Mouse (Mus musculus): ENCODE data around the gene Myl6. TPM values are rescaled to one million over a fixed set of nuclear protein-coding genes. Genes with fewer than 3 reads are reported as not detected.

Gene Myl6
- total and polyA plus RNA-seq, 3 experiments, result 366 to 560 (median 555) TPM

- Histone ChIP-seq H3K9me3 (replicated peaks; ENCODE audit: low read length) (peaks cover 2% of the 10 kb centered on the region), H3K36me3 (replicated peaks in 1 of 2; ENCODE audit: control insufficient read depth in 1 of 2, insufficient read depth in 1 of 2, low read length in 1 of 2) (peaks cover under 1 to 12% of the 10 kb centered on the region in 2 experiments), H3K4me1 (ENCODE audit: control insufficient read depth in 1 of 2, insufficient read depth in 2 of 2) (peaks cover 6 to 15% of the 10 kb centered on the region in 2 experiments), H3K27me3 (replicated peaks) (no peaks in the 10 kb centered on the region), H3K27ac (ENCODE audit: insufficient read depth, low read depth) (no peak overlapping the region), H3K4me3 (replicated peaks in 1 of 3; ENCODE audit: low read depth in 2 of 3, low read length in 2 of 3, poor library complexity in 1 of 3) (no peak overlapping the region), H3K9ac (ENCODE audit: insufficient read depth, low read depth) (no peak overlapping the region), H3K4me2 (ENCODE audit: insufficient read depth, low read depth, poor library complexity, severe bottlenecking) (no peak overlapping the region), H3K79me2 (replicated peaks; ENCODE audit: control insufficient read depth, extremely low read depth, insufficient read depth, poor library complexity, severe bottlenecking) (no peaks in the 10 kb centered on the region)
- DNase-seq (ENCODE audit: extremely low read depth), result no peak
- dilution Hi-C loops (cut with MboI; ENCODE audit: extremely low pct_ligation_motif_present, extremely low pct_unique_long_range_greater_than_20kb, low sequenced_read_pairs) (no loop called here), in situ Hi-C loops (cut with MboI; ENCODE audit: low pct_ligation_motif_present, low pct_unique_long_range_greater_than_20kb, low sequenced_read_pairs) (no loop called here)
- TF ChIP-seq ETS1 (conservative IDR thresholded peaks at IDR 0.05; ENCODE audit: low read depth, low read length) (no peak), CTCF (conservative IDR thresholded peaks at IDR 0.05 in 1 of 2, IDR thresholded peaks at IDR 0.05 in 1 of 2; ENCODE audit: low read depth in 2 of 2, low read length in 2 of 2) (no peak), ELF1 (IDR thresholded peaks at IDR 0.05; ENCODE audit: low read depth, low read length) (0 out of 2 replicates have a peak, but pooled peaks have one; percentile 15)
Measured at GRCm38 (mm10) chr10:128504641-128505370, 10.9 kb upstream of the Myl6 start.

DNA sequence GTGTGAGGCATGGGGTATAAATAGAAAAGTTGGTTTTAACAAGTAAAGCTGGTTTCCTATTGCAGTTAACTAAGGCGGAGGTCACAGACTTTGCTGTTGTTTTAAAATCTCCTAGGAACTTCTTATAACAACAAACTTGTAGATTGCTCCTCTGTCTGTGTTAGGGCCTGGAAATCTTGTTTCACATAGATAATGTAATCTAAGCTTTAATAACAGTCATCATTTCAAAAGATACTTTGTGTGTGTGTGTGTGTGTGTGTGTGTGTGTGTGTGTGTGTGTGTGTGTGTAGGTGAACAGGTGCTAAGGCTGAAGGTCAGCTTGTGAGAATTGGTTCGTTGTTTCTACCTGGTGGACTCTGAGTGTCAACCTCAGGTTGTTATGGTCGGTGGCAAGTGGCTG, 10.1 kb upstream of the Myl6 start:
- DNase-seq (ENCODE audit: extremely low read depth), result no peak
- H3K4me2 ChIP-seq (ENCODE audit: insufficient read depth, low read depth, poor library complexity, severe bottlenecking), result no peak overlapping the region
- peaks cover 2% of the 10 kb centered on the region for H3K9me3 ChIP-seq (replicated peaks; ENCODE audit: low read length)
- H3K79me2 ChIP-seq (replicated peaks; ENCODE audit: control insufficient read depth, extremely low read depth, insufficient read depth, poor library complexity, severe bottlenecking), result no peaks in the 10 kb centered on the region
- dilution Hi-C loops (cut with MboI; ENCODE audit: extremely low pct_ligation_motif_present, extremely low pct_unique_long_range_greater_than_20kb, low sequenced_read_pairs) (no loop called here), in situ Hi-C loops (cut with MboI; ENCODE audit: low pct_ligation_motif_present, low pct_unique_long_range_greater_than_20kb, low sequenced_read_pairs) (no loop called here)
- peaks cover 6 to 15% of the 10 kb centered on the region in 2 experiments for H3K4me1 ChIP-seq (ENCODE audit: control insufficient read depth in 1 of 2, insufficient read depth in 2 of 2)
- no peak for TF ChIP-seq MYC (IDR thresholded peaks at IDR 0.05; ENCODE audit: low read depth, low read length)
- no peak for TF ChIP-seq SMC3 (IDR thresholded peaks at IDR 0.05; ENCODE audit: low read depth, low read length)
- no peak for TF ChIP-seq CHD1 (IDR thresholded peaks at IDR 0.05; ENCODE audit: low read depth, low read length)
- TF ChIP-seq RCOR1 (conservative IDR thresholded peaks at IDR 0.05; ENCODE audit: low read depth, low read length), result no peak
- no peak for TF ChIP-seq MAX (IDR thresholded peaks at IDR 0.05; ENCODE audit: low read length)
- TF ChIP-seq MXI1 (IDR thresholded peaks at IDR 0.05; ENCODE audit: low read depth, low read length), result no peak
- TF ChIP-seq ZMIZ1 (IDR thresholded peaks at IDR 0.05; ENCODE audit: low read depth, low read length), result no peak
- TF ChIP-seq SIN3A (IDR thresholded peaks at IDR 0.05; ENCODE audit: low read length), result no peak
- no peak for TF ChIP-seq ZNF384 (IDR thresholded peaks at IDR 0.05; ENCODE audit: low read depth, low read length)
- TF ChIP-seq MAFK (IDR thresholded peaks at IDR 0.05; ENCODE audit: insufficient replicate concordance, low read length), result no peak
- TF ChIP-seq JUN (IDR thresholded peaks at IDR 0.05; ENCODE audit: insufficient read depth, low read depth, low read length), result no peak
- TF ChIP-seq IRF4 (IDR thresholded peaks at IDR 0.05; ENCODE audit: low read depth, low read length), result no peak
- no peak for TF ChIP-seq JUND (conservative IDR thresholded peaks at IDR 0.05; ENCODE audit: low read depth, low read length)
- no peak for TF ChIP-seq E2F4 (IDR thresholded peaks at IDR 0.05; ENCODE audit: insufficient replicate concordance, low read depth, low read length)
- no peak for TF ChIP-seq UBTF (IDR thresholded peaks at IDR 0.05; ENCODE audit: low read depth, low read length)
- TF ChIP-seq CTCF (conservative IDR thresholded peaks at IDR 0.05 in 1 of 2, IDR thresholded peaks at IDR 0.05 in 1 of 2; ENCODE audit: low read depth in 2 of 2, low read length in 2 of 2), result no peak
- TF ChIP-seq KAT2A (IDR thresholded peaks at IDR 0.05; ENCODE audit: insufficient replicate concordance, low read length), result no peak
- TF ChIP-seq ZKSCAN1 (IDR thresholded peaks at IDR 0.05; ENCODE audit: borderline replicate concordance, low read depth, low read length), result no peak
- H3K27ac ChIP-seq (ENCODE audit: insufficient read depth, low read depth), result no peak overlapping the region
- no peak overlapping the region for H3K4me3 ChIP-seq (replicated peaks in 1 of 3; ENCODE audit: low read depth in 2 of 3, low read length in 2 of 3, poor library complexity in 1 of 3)
- no peak overlapping the region for H3K9ac ChIP-seq (ENCODE audit: insufficient read depth, low read depth)
- H3K27me3 ChIP-seq (replicated peaks), result no peaks in the 10 kb centered on the region
- peaks cover 0 to 4% of the 10 kb centered on the region in 2 experiments for H3K36me3 ChIP-seq (replicated peaks in 1 of 2; ENCODE audit: control insufficient read depth in 1 of 2, insufficient read depth in 1 of 2, low read length in 1 of 2)

Data from CH12.LX (cell line).